Mouse (Mus musculus): ENCODE measurements around the gene Ctdnep1. TPM values are rescaled to one million over a fixed set of nuclear protein-coding genes. Genes with fewer than 3 reads are reported as not detected.

Ctdnep1 gene
- polyA plus RNA-seq, 1 experiment from 2014 or later, result 21.5 TPM

DNA sequence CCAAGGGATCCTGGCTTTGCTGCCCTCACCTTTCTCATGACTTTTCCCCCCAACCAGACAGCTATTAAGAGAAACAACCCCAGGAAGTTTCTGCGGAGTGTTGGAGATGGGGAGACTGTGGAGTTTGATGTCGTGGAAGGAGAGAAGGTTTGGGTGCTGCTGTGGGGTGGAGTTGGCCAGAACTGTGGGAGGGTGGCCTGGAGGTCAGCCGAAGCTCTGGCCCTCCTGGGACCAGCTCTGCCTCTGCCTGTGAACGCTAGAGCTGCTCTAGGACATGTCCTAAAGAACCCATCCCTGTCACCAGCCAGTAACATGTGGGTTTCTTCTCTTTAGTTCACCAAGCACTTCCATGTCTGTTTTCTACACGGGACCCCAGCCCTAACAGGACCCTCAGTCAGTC lies 41.8 kb upstream of the Ctdnep1 start:
- no peaks in the 10 kb centered on the region for H3K36me3 ChIP-seq
- H3K27me3 ChIP-seq, result peaks cover 50% of the 10 kb centered on the region
- WGBS, result 60% methylated on average over 5 of the region's 5 CpGs
- ATAC-seq (ENCODE audit: low read depth), result no peak
- H3K4me2 ChIP-seq, result no peak overlapping the region
- H3K9ac ChIP-seq, result no peak overlapping the region
- no peaks in the 10 kb centered on the region for H3K9me3 ChIP-seq
- no peak overlapping the region for H3K27ac ChIP-seq (replicated peaks)
- H3K4me1 ChIP-seq (replicated peaks), result peaks cover 26% of the 10 kb centered on the region
- H3K4me3 ChIP-seq, result no peak overlapping the region

DNA sequence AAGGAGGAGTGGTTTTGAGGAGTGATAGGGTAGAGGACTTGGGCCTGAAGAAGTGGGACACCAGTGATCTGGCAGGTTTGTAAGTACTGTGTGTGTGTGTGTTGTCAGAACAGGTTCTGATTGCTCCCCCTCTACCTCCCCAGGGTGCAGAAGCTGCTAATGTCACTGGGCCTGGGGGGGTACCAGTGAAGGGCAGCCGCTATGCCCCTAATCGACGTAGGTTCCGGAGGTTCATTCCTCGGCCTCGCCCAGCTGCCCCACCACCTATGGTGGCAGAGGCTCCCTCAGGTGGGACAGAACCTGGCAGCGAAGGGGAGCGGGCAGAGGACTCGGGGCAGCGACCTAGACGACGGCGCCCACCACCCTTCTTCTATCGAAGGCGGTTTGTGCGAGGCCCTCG lies 41.2 kb upstream of the Ctdnep1 start:
- Histone ChIP-seq H3K9me3 (no peaks in the 10 kb centered on the region), H3K9ac (no peak overlapping the region), H3K4me1 (replicated peaks) (peaks cover 23% of the 10 kb centered on the region), H3K4me2 (no peak overlapping the region), H3K27ac (replicated peaks) (no peak overlapping the region), H3K4me3 (no peak overlapping the region), H3K27me3 (peaks cover 45% of the 10 kb centered on the region), H3K36me3 (no peaks in the 10 kb centered on the region)
- WGBS, result 95% methylated on average over 17 of the region's 17 CpGs
- ATAC-seq (ENCODE audit: low read depth), result no peak

DNA sequence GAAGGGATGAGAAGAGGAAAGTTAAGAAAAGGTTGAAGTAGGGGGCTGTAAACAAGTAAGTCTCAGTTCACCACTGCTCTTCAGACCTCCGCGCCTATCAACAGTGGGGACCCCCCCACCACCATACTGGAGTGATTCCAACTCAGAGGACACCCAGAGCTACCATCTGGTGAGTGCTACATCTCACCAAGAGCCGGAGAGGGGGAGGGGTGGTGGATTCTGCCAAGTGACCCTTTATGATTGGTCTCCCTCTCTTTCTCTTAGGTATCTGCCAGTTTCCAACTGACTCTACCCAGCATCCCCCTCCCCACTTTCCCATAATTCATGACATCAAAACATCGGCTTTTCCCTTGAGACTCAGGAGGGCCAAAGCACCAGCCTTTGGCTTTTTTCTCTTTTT lies 40.0 kb upstream of the Ctdnep1 start:
- no peak for ATAC-seq (ENCODE audit: low read depth)
- no peaks in the 10 kb centered on the region for H3K9me3 ChIP-seq
- H3K9ac ChIP-seq, result no peak overlapping the region
- peaks cover 39% of the 10 kb centered on the region for H3K27me3 ChIP-seq
- 63% methylated on average over 4 of the region's 4 CpGs for WGBS
- H3K27ac ChIP-seq (replicated peaks), result no peak overlapping the region
- H3K4me3 ChIP-seq, result no peak overlapping the region
- no peak overlapping the region for H3K4me2 ChIP-seq
- H3K36me3 ChIP-seq, result no peaks in the 10 kb centered on the region
- H3K4me1 ChIP-seq (replicated peaks), result peaks cover 16% of the 10 kb centered on the region

DNA sequence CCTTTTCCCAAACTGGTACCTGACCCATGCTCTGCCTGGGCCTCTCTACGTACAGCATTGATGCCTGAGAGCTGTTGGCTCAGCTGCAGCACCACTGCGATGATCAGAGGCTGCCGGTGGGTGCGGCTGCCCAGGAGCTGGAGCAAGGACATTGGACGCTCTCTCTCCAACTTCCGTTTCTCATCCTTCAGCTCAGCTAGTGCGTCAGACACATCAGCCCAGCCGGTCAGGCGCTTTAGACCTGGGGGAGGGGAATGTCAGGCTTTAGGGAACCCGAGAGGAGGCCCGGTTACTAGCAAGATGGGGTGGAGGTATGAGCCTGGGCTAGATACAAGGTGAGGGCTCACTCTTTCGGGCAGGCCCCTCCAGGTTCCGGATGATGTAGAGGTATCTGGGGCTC lies 35.7 kb upstream of the Ctdnep1 start:
- no peaks in the 10 kb centered on the region for H3K27me3 ChIP-seq
- WGBS, result 83% methylated on average over 13 of the region's 13 CpGs

DNA sequence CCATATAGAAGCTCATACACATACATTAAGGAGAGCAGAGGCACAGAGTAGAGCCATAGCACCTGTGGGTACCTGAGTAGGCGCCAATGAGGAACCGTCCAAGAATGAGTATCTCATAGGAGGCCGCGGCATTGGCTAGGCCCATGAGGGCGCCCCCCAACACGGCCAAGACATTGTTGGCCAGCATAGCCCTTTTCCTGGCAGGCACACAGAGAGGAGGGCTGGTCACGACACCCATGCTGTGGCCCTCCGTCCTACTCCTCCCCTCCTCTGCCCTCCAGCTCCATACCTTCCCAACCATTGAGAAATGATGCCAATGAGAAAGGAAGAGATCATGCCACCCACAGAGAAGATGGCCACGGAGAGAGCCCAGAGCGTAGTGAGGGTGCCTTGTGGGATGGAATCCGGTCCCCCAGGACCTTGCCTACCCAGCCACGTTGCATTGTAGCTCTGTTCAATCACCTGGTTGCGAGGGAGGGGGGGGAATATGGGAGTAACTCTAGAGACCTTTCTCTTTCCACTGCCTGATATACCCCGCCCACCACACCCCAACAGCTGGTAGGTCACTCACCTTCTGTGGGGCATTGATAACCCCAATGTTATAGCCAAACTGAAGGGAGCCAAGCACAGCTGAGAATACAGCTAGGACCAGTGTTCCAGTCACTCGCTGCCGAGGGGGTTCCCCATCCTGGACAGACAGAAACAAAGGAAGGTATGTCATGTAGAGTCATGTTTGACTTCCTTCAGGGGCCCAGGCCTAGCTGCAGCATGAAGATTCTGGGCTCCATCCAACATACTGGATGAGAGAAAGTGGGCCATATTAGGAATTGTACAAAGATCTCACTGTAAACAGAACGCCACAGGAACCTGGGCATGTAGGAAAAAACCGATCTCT lies 34.7 kb upstream of the Ctdnep1 start:
- Histone ChIP-seq H3K27ac (replicated peaks) (no peak overlapping the region), H3K9ac (no peak overlapping the region), H3K4me3 (no peak overlapping the region), H3K4me1 (replicated peaks) (peaks cover 14% of the 10 kb centered on the region), H3K4me2 (peak overlapping the region; percentile 56; the same call in 1 of the 2 replicates), H3K9me3 (no peaks in the 10 kb centered on the region), H3K27me3 (peaks cover 3% of the 10 kb centered on the region; the same call in 1 of the 2 replicates), H3K36me3 (no peaks in the 10 kb centered on the region)
- ATAC-seq (ENCODE audit: low read depth), result no peak
- 91% methylated on average over 18 of the region's 18 CpGs for WGBS

More for the DNA sequence above, 35.7 kb upstream of the Ctdnep1 start:
- Histone ChIP-seq H3K36me3 (no peaks in the 10 kb centered on the region), H3K4me1 (replicated peaks) (peaks cover 17% of the 10 kb centered on the region), H3K4me3 (no peak overlapping the region), H3K4me2 (no peak overlapping the region), H3K27ac (replicated peaks) (no peak overlapping the region), H3K9ac (no peak overlapping the region), H3K9me3 (no peaks in the 10 kb centered on the region)
- ATAC-seq (ENCODE audit: low read depth), result no peak

DNA sequence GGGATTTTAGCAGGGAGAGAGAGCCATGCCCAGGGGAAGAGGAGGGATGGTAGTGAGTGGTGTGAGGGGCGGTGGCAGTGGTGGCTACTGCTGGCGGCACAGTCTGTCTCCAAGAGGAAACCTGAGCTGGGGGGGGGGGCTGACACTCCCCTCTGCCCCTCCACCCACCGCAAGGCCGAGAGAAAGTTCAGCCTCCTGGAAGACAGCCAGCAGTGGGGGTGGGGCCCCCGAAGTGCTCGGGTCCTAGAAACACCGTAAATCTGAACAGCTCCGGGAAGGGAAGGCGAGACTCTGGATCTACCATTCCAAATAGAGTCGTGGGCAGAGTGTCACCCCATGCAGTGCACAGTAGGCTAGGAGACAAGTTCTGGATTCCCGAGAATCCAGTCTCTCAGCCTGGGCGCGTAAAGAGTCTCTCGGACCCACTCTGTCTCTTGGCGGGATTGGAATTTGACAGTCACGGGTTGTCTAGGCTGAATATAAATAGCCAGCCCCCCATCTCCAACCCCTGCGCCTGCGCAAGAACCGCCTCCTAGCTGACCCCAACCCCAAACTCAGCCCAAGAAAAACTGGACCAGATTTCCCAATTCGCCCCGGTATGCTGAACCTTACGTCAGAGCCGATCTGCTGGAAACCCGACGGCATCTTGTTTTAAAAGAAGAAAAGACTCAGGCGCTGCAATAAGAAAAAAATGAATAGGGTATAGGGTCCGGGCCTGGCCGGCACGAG lies 33.5 kb upstream of the Ctdnep1 start:
- Histone ChIP-seq H3K4me1 (replicated peaks) (peaks cover 14% of the 10 kb centered on the region), H3K4me3 (peak overlapping the region; percentile 38), H3K9ac (peak overlapping the region; percentile 43), H3K9me3 (no peaks in the 10 kb centered on the region), H3K27ac (replicated peaks) (peak overlapping the region; percentile 20; the same call in 1 of the 2 replicates), H3K36me3 (no peaks in the 10 kb centered on the region), H3K27me3 (peaks cover 6% of the 10 kb centered on the region), H3K4me2 (peak overlapping the region; percentile 56)
- ATAC-seq (ENCODE audit: low read depth), result peak; percentile 62
- 5% methylated on average over 29 of the region's 29 CpGs for WGBS

DNA sequence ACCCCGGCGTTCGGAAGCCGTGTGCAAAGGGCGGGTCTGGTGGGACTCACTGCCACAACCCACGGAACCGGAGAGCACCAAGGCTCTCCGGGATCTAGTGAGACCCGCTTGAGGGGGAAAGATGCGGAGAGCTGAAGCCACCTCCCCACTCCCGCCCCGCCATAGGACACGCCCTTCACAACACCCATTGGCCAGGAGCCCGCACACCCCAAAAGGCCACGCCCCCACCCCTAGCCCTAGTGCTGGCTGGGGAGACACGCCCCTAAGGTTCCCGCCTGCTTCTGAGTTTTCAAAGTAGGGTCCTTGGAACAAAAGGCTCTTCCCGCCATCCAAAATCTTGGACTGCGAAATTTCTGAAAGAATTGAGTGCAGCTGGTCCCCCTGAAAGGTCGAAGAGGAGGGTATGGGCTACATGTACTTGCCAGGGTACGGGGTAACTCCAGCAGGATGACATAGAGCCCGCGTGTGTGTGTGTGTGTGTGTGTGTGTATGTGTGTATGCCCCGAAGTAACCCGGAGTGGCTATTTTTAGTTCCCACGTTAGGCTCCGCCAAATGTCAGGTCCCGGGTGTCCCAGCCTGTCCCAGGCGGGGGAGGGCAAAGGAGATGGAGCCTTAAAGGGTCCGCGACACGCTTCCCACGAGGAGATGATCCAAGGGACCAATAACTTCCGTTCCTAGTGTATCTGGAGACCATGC lies 32.7 kb upstream of the Ctdnep1 start, which contains the start of gene Slc2a4:
Gene Slc2a4 (minus strand): TSS at position 123 of the 697 bp plus-strand sequence.
- ATAC-seq (ENCODE audit: low read depth), result peak; percentile 96
- H3K9me3 ChIP-seq, result no peaks in the 10 kb centered on the region
- under 1% methylated on average over 34 of the region's 34 CpGs for WGBS
- H3K27me3 ChIP-seq, result peaks cover 6% of the 10 kb centered on the region
- no peaks in the 10 kb centered on the region for H3K36me3 ChIP-seq
- H3K4me2 ChIP-seq, result peak within 1 kb of the TSS; percentile 56
- peaks cover 14% of the 10 kb centered on the region for H3K4me1 ChIP-seq (replicated peaks)
- peak within 1 kb of the TSS; percentile 38 for H3K4me3 ChIP-seq
- peak within 1 kb of the TSS; percentile 43 for H3K9ac ChIP-seq
- peak within 1 kb of the TSS; percentile 20; the same call in 1 of the 2 replicates for H3K27ac ChIP-seq (replicated peaks)

DNA sequence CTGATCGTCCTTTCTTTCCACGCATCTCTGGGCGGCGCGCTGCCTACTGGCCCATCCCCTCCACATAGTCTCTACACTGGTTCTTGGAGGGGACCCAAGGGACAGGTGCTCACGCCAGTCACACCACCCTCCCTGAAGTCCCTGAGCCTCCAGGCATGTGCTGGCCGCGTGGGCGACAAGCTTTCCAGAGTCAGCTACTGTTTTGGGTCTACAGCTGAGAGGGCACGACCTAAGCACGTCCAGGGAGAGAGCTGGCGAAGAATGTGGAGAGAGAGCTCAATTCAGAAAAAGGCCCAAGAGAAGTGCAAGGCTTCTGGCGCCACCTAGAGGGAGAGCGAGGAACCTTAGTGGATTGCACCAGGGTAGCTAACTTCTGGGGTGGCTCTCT lies 32.2 kb upstream of the Ctdnep1 start:
- WGBS, result under 1% methylated on average over 14 of the region's 14 CpGs
- H3K27me3 ChIP-seq, result peaks cover 6% of the 10 kb centered on the region
- H3K4me2 ChIP-seq, result peak overlapping the region; percentile 56
- H3K9me3 ChIP-seq, result no peaks in the 10 kb centered on the region
- H3K27ac ChIP-seq (replicated peaks), result 0 out of 2 replicates have a peak overlapping the region, but pooled peaks have one; percentile 20
- ATAC-seq (ENCODE audit: low read depth), result peak; percentile 45
- H3K36me3 ChIP-seq, result no peaks in the 10 kb centered on the region
- H3K9ac ChIP-seq, result peak overlapping the region; percentile 10; the same call in 1 of the 2 replicates
- H3K4me1 ChIP-seq (replicated peaks), result peaks cover 14% of the 10 kb centered on the region
- H3K4me3 ChIP-seq, result peak overlapping the region; percentile 38

DNA sequence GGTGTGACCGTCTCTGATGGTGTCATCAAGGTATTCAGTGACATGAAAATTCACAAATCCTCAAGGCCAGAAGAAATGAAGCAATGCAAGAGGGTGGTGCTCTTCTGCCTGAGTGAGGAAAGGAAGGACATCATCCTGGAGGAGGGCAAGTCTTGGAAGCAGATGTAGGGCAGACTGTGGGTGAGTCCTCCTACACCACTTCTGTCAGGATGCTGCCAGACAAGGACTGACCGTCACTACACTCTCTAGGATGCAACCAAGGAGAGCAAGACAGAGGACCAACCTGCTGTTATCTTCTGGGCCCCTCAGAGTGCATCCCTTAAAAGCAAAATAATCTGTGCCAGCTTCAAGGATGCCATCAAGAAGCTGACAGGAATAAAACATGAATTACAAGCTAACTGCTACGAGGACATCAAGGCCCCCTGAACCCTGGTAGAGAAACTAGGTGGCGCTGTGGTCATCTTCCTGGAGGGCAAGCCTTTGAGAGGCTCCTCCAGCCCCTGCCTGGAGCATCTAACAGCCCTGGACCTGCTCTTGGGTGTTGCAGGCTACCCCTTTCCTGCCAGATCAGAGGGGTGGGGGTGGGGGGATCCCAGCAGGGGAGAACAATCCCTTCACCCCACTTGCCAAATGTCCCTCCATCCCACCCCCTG lies 30.0 kb upstream of the Ctdnep1 start:
- no peak overlapping the region for H3K4me3 ChIP-seq
- H3K4me1 ChIP-seq (replicated peaks), result peaks cover 14% of the 10 kb centered on the region
- no peak for ATAC-seq (ENCODE audit: low read depth)
- no peak overlapping the region for H3K4me2 ChIP-seq
- H3K27ac ChIP-seq (replicated peaks), result no peak overlapping the region
- peaks cover 8% of the 10 kb centered on the region for H3K27me3 ChIP-seq
- WGBS, result 48% methylated on average over 4 of the region's 4 CpGs
- H3K9ac ChIP-seq, result no peak overlapping the region
- H3K9me3 ChIP-seq, result no peaks in the 10 kb centered on the region
- H3K36me3 ChIP-seq, result no peaks in the 10 kb centered on the region

DNA sequence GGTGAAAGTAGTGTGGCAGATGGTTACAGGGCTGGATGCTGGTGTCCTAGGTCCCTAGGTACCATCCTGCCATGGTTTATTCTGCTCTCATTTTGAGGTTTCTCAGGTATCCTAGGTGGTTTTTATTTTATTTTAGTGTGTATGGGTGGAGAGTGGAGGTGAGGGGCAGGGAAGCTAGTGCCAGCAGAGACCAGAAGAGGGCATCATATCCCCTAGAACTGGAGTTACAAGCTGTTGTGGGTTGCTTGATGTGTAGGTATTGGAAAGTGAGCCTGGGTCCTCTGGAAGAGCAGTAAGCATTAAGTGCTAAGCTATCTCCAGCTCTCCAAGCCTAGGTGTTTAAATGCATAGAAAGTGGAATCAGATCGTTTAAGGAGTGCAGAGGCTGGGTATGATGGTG lies 28.7 kb upstream of the Ctdnep1 start:
- H3K27me3 ChIP-seq, result peaks cover 20% of the 10 kb centered on the region
- WGBS, result 50% methylated on average over 1 of the region's 1 CpGs
- no peak overlapping the region for H3K4me3 ChIP-seq
- H3K9ac ChIP-seq, result no peak overlapping the region
- H3K4me1 ChIP-seq (replicated peaks), result peaks cover 11% of the 10 kb centered on the region
- no peak overlapping the region for H3K4me2 ChIP-seq
- H3K27ac ChIP-seq (replicated peaks), result no peak overlapping the region
- H3K36me3 ChIP-seq, result no peaks in the 10 kb centered on the region
- no peak for ATAC-seq (ENCODE audit: low read depth)
- H3K9me3 ChIP-seq, result no peaks in the 10 kb centered on the region

DNA sequence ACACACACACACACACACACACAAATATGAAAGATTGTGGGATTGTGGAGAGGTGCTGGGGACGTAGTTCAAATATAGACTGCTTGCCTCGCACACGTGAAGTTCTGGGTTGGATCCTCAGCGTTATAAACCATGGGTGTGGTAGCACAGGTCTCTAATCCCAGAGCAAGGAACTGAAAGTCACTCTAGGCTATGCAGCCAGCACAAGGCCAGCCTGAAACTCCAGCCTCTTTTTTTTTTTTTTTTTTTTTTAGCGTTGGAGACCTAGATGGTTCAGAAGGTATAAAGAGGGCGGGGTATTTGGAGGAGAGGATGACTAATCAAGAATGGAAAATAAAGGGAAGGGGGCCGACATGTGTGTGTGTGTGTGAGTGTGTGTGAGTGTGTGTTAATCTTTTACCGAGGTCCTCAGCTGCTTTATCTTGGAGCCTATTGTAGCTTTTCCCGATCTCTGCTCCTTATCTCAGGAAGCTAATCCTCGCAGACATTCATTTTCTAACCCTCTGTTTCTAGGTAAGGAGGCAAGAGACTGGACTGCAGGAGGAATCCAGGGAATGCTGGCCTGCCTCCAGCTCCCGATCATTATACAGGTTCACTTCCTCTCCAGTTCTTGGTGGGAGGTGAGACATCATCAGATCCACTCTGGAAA lies 27.6 kb upstream of the Ctdnep1 start:
- H3K27ac ChIP-seq (replicated peaks), result no peak overlapping the region
- H3K36me3 ChIP-seq, result no peaks in the 10 kb centered on the region
- 71% methylated on average over 11 of the region's 11 CpGs for WGBS
- peaks cover 24% of the 10 kb centered on the region for H3K27me3 ChIP-seq
- H3K9ac ChIP-seq, result no peak overlapping the region
- no peak for ATAC-seq (ENCODE audit: low read depth)
- H3K4me3 ChIP-seq, result no peak overlapping the region
- H3K4me2 ChIP-seq, result no peak overlapping the region
- no peaks in the 10 kb centered on the region for H3K9me3 ChIP-seq
- peaks cover 4% of the 10 kb centered on the region for H3K4me1 ChIP-seq (replicated peaks)

All from neural tube, embryonic 13.5 days (tissue).